Mouse (Mus musculus) stomach, embryonic 14.5 days (tissue): Measurements from ENCODE around the gene Bahcc1. TPM values are rescaled to one million over a fixed set of nuclear protein-coding genes. Genes with fewer than 3 reads are reported as not detected.

Source experiments
- ATAC-seq: fragments of 200-750 bp; cut with Nextera tagmentation; 2 replicates; pipeline ENCODE4 v1.8.0; 2017; ENCODE audit warnings: low read depth, moderate TSS enrichment; ENCODE audit not compliant: insufficient number of reproducible peaks, insufficient read depth, low FRiP score
- H3K27ac ChIP-seq: fragments of 300-500 bp; sonication (generic); 2 replicates; pipeline ENCODE4 v1.5.1; 2014; ENCODE audit warnings: mild to moderate bottlenecking, low read length, moderate library complexity, mixed read lengths
- H3K27me3 ChIP-seq: fragments of 300-500 bp; sonication (generic); 2 replicates; pipeline ENCODE4 v1.6.1; 2014; ENCODE audit warnings: low read length, control low read depth, mixed read lengths; ENCODE audit not compliant: control insufficient read depth, insufficient read depth
- H3K36me3 ChIP-seq: fragments of 300-500 bp; sonication (generic); 2 replicates; pipeline ENCODE4 v1.6.1; 2014; ENCODE audit warnings: mild to moderate bottlenecking, control low read depth, low read length, moderate library complexity, mixed read lengths; ENCODE audit not compliant: control insufficient read depth, insufficient read depth
- H3K4me1 ChIP-seq: fragments of 300-500 bp; sonication (generic); 2 replicates; pipeline ENCODE4 v1.6.1; 2014; ENCODE audit warnings: low read length, control low read depth, mixed read lengths; ENCODE audit not compliant: control insufficient read depth, insufficient read depth
- H3K4me2 ChIP-seq: fragments of 300-500 bp; sonication (generic); replicated peaks from 2 replicates; pipeline ENCODE4 v1.6.1; 2014; ENCODE audit warnings: low read depth, low read length, control low read depth
- H3K4me3 ChIP-seq: fragments of 300-500 bp; sonication (generic); 2 replicates; pipeline ENCODE4 v1.5.1; 2014; ENCODE audit warnings: low read depth, low read length, control low read depth
- H3K9ac ChIP-seq: fragments of 300-500 bp; sonication (generic); replicated peaks from 2 replicates; pipeline ENCODE4 v1.6.1; 2014; ENCODE audit warnings: low read depth, mild to moderate bottlenecking, control low read depth, low read length, moderate library complexity, mixed read lengths
- H3K9me3 ChIP-seq: fragments of 300-500 bp; sonication (generic); 2 replicates; pipeline ENCODE4 v1.6.1; 2016; ENCODE audit warnings: low read depth, low read length, control low read depth; ENCODE audit not compliant: control insufficient read depth
- WGBS: fragments of 180-500 bp; shearing (Covaris S2); extraction: QIAGEN DNeasy Blood & Tissue Kit; methylation state at CpG from one replicate; pipeline ENCODE4 v1.1.7; 2014; 5-methylcytosine and 5-hydroxymethylcytosine counted together
- polyA plus RNA-seq: library from polyadenylated mRNA; unstranded; fragments of >200 nt; fragmentation: Nextera tagmentation; extraction: Ambion mirVana; gene quantifications from 2 replicates; pipeline ENCODE4 v1.2.1, GENCODE M21; 2014

Gene Bahcc1
- polyA plus RNA-seq, 1 experiment from 2014 or later = 13.4 TPM

DNA sequence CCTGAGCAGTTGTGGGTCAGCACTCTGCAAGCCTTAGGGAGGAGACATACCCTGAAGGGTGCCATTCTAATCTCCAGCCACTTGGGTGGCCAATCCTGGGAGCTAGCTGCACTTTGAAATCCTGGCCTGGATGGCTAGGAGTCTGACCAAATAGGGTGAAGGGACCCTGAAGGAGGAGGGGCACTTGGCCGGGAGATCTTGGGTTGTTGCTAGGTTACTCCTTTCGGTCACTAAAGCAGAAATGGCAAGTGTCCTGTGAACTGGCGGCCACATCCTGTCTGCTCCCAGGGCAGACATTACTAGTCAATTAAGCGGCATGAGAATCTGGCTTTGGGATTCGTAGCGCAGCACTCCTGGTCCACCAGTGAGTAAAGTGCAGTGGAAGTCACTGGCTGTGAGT, 31.3 kb downstream of the Bahcc1 start:
- H3K9me3 ChIP-seq = no peaks in the 10 kb centered on the region
- no peak overlapping the region for H3K4me3 ChIP-seq
- no peak overlapping the region for H3K4me2 ChIP-seq
- no peak for ATAC-seq
- 73% methylated on average over 6 of the region's 6 CpGs for WGBS
- no peaks in the 10 kb centered on the region for H3K27me3 ChIP-seq
- no peak overlapping the region for H3K9ac ChIP-seq
- no peaks in the 10 kb centered on the region; the same call in 1 of the 2 replicates for H3K36me3 ChIP-seq
- peaks cover 69% of the 10 kb centered on the region for H3K4me1 ChIP-seq
- no peak overlapping the region; the same call in 1 of the 2 replicates for H3K27ac ChIP-seq

GRCm38 (mm10) chr11:120265458-120265857, 32.7 kb downstream of the Bahcc1 start:
- Histone ChIP-seq H3K4me2 (0 out of 2 replicates have a peak overlapping the region, but pooled peaks have one; percentile 7), H3K4me3 (no peak overlapping the region), H3K4me1 (peaks cover 59% of the 10 kb centered on the region), H3K36me3 (no peaks in the 10 kb centered on the region; the same call in 1 of the 2 replicates), H3K9ac (no peak overlapping the region), H3K27me3 (no peaks in the 10 kb centered on the region), H3K9me3 (no peaks in the 10 kb centered on the region), H3K27ac (peak overlapping the region; percentile 33; the same call in 1 of the 2 replicates)
- WGBS = 31% methylated on average over 5 of the region's 5 CpGs
- no peak for ATAC-seq

GRCm38 (mm10) chr11:120266259-120266758, 33.6 kb downstream of the Bahcc1 start:
- WGBS = 66% methylated on average over 14 of the region's 14 CpGs

DNA sequence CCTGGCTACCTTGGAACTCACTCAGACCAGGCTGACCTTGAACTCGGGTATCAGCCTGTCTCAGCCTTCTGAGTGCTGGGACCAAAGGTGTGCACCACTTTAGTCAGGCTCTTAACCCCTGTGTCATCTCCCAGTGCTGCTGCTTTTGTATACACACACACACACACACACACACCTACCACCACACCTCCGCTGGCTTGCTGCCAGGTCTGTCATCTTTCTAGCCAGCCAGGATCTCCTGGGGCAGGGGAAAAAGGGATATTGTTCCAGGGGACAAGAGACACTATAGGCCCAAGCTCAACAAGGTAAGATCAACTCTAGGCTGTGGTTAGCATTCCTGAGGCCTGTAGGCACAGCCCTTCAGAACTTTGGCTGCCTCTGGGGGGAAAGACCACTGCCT, 34.5 kb downstream of the Bahcc1 start:
- peaks cover 41% of the 10 kb centered on the region for H3K4me1 ChIP-seq
- 76% methylated on average over 2 of the region's 2 CpGs for WGBS

More at GRCm38 (mm10) chr11:120266259-120266758, 33.6 kb downstream of the Bahcc1 start:
- Histone ChIP-seq H3K4me3 (no peak overlapping the region), H3K9ac (no peak overlapping the region), H3K36me3 (peaks cover 3% of the 10 kb centered on the region; the same call in 1 of the 2 replicates), H3K4me2 (no peak overlapping the region), H3K27ac (no peak overlapping the region), H3K9me3 (no peaks in the 10 kb centered on the region), H3K4me1 (peaks cover 51% of the 10 kb centered on the region), H3K27me3 (no peaks in the 10 kb centered on the region)
- ATAC-seq = no peak

DNA sequence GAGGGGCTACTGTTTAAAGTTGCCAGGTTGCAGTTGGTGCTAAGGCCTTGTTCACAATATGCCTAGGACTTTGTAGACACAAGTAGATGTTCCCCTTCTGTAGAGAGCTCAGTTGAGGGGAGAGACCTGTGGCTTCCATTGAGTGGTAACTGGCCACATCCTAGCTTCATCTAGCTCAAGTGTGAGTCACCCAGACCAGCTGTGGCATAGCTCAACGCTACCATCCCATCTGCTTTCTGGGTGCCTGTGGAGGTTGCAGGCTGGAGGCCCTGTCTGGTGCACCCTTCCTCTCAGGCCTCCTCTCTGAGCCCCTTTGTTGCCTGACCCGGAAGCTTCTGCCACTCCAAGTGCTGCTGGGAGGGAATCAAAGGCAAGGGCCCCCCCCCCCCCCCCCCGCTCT, 34.9 kb downstream of the Bahcc1 start:
- H3K9ac ChIP-seq = no peak overlapping the region
- no peak overlapping the region for H3K27ac ChIP-seq
- 68% methylated on average over 2 of the region's 3 CpGs for WGBS
- ATAC-seq = no peak
- H3K4me1 ChIP-seq = peaks cover 37% of the 10 kb centered on the region
- no peaks in the 10 kb centered on the region for H3K9me3 ChIP-seq
- no peak overlapping the region for H3K4me2 ChIP-seq
- peaks cover 16% of the 10 kb centered on the region for H3K36me3 ChIP-seq
- no peak overlapping the region for H3K4me3 ChIP-seq
- H3K27me3 ChIP-seq = no peaks in the 10 kb centered on the region

More for the DNA sequence above, 34.5 kb downstream of the Bahcc1 start:
- H3K4me3 ChIP-seq = no peak overlapping the region
- H3K27me3 ChIP-seq = no peaks in the 10 kb centered on the region
- H3K9ac ChIP-seq = no peak overlapping the region
- H3K27ac ChIP-seq = no peak overlapping the region
- H3K4me2 ChIP-seq = no peak overlapping the region
- no peak for ATAC-seq
- H3K9me3 ChIP-seq = no peaks in the 10 kb centered on the region
- peaks cover 12% of the 10 kb centered on the region for H3K36me3 ChIP-seq

DNA sequence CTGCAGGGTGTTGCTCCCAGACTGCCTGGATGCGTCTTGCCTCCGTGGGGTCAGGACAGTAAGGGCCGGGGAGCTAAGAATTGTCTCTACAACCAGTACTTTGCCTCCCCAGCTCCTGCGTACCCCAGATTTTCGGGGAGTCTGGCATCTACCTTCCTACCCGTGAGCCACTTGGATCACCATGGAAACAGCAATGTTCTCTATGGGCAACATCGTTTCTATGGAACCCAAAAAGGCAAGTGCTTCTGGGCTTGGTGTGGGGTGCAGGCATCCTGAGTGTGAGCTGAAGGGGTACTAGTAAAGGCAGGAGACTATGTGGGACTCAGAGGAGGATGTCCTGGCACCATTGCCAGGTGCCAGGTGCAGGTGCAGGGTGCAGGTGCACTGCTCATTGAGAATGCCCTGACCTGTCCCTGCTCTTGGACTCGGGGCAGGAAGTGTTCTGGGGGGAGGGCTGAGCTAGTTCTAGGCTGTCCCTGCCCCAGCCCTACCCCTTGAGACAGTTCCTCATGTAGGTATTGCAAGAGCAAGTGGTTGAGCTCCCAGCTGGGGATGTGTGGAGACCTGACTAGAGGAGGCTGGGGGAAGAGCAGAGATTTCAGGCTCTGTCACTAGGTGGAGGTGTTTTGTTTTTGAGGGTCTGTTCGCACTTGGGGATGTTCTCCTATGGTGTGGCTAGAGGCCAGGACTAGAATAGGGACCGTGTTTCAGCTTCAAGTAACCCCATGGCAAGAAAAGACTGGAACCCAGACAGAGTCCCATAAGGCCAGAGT, 35.6 kb downstream of the Bahcc1 start:
- Histone ChIP-seq H3K36me3 (peaks cover 24% of the 10 kb centered on the region), H3K27ac (no peak overlapping the region), H3K9ac (no peak overlapping the region), H3K27me3 (no peaks in the 10 kb centered on the region), H3K4me3 (no peak overlapping the region), H3K4me1 (peaks cover 30% of the 10 kb centered on the region), H3K9me3 (no peaks in the 10 kb centered on the region), H3K4me2 (no peak overlapping the region)
- ATAC-seq = no peak
- 79% methylated on average over 10 of the region's 10 CpGs for WGBS

DNA sequence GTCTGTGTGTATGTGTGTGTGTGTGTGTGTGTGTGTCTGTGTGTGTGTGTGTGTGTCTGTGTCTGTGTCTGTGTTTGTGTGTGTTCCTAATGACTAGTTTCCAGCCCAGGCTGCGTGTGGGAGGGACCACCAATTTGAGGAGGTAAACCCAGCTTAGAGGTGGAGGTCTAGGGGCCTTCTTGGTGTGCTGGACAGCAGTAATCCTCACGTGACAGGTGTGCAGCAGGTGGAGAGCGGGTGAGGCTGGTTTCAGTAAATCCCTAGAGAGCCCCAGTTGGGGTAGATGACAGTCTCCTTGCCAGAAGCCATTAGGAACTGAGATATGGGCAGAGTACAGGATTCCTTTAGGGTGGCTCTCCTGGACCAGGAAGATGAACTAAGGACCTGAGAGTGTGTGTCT, 36.3 kb downstream of the Bahcc1 start:
- Histone ChIP-seq H3K4me2 (no peak overlapping the region), H3K36me3 (peaks cover 30% of the 10 kb centered on the region), H3K9ac (no peak overlapping the region), H3K4me1 (peaks cover 24% of the 10 kb centered on the region), H3K27ac (no peak overlapping the region), H3K4me3 (no peak overlapping the region), H3K27me3 (no peaks in the 10 kb centered on the region), H3K9me3 (no peaks in the 10 kb centered on the region)
- ATAC-seq = no peak
- WGBS = 73% methylated on average over 3 of the region's 3 CpGs

DNA sequence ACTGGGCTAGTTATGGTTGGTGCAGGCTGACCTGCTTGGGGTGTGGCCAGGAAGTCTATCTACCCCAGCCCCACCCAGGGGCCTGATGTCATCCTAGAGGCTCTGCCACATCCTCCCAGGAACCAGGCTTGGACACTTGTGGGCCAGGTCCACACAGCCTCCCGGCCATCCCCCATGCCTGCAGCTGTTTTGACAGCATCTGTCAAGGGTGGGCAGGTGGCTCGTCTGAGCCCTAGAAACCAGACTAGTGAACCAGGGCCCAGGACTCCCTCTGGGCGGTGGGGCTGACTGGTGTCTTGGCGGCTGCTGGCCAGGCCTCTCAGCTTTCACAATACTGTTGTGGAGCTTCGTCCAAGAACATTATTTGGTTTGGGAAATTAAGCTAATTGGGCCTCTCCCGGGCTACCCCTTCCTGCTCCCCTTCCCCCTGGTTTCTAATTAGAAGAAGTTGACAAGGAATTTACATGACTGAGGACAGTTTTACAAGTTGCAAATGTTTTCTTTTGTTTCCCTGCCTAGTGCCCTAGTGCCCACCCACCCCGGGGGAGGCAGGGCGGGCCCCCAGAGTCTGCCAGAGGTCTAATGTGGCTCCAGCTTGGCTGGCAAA, 36.9 kb downstream of the Bahcc1 start:
- Histone ChIP-seq H3K9ac (no peak overlapping the region), H3K4me2 (no peak overlapping the region), H3K4me3 (no peak overlapping the region), H3K27me3 (no peaks in the 10 kb centered on the region), H3K27ac (no peak overlapping the region), H3K36me3 (peaks cover 36% of the 10 kb centered on the region), H3K9me3 (no peaks in the 10 kb centered on the region), H3K4me1 (peaks cover 18% of the 10 kb centered on the region)
- no peak for ATAC-seq
- 73% methylated on average over 8 of the region's 8 CpGs for WGBS
